Mouse (Mus musculus): ENCODE data around the gene Gm19410. TPM values are rescaled to one million over a fixed set of nuclear protein-coding genes. Genes with fewer than 3 reads are reported as not detected.

Gene Gm19410
- total RNA-seq (2021): under 1 TPM; 0.32 to 0.51 TPM
- long read RNA-seq, experiment 1: 0 reads
- long read RNA-seq, experiment 2: 0 reads

GRCm38 (mm10) chr8:35765499-35766193 lies at the start of gene Gm19410:
Gene Gm19410, plus strand, starts transcription at chr8:35765790.
- DNase-seq: peak; percentile 6

DNA sequence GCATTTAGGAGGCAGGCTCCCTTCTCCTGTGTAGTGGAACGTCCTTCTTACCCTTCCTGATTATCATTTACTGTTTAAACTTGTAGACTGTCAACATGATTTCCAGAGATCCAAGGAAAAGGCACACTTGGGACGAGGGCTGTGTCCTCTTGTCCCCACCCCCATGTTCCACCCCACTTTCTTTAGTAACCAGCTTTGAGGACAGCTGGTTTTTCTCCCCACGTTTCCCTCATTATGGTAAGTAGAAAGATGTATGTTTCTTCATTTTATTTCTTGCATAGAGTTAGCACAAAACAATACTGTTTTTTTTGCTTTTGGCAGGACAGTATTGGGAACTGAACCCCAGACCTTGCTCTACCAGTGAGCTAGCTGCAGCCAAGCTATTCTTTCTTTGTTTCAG lies 34.8 kb upstream of the Gm19410 start:
- DNase-seq: no peak

GRCm38 (mm10) chr8:35735438-35735837 lies 30.2 kb upstream of the Gm19410 start:
- no peak for DNase-seq

DNA sequence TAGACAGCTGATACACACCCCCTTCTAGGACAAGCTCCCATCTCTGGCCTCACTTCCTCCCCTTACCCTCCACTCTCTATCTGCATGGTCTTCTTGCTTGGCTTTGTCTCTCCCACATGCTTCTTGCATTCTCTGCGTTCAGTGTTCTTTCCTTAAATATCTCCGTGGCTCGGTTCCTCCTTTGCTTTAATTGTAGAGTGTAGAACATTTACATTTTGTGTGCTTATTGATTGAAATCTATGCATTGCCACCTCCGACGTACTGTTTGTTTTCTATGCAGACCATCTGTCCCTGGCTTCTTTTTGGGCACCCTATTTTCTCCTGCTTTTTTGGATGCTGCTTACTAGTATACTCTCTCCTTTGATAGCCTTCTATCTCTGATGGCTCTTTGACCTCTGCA lies 9.4 kb upstream of the Gm19410 start:
- DNase-seq: no peak

DNA sequence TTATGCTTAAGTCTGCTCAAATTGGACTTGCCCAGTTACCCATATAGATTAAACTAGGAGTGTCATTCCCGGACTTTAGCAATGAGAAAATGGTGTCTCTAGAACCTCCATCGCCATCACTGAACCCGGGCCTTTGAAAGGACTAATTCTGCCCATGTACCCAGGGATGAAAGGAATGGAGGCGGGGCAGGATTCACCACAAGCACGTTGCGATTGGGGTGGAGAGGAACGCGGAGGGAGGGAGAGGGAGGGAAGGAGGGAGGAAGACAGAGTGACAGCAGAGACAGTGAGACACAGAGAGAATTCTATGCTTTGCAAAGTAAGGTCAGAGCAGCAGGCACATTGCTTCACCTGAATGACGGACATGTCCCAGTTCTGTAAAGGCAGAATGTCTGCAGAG lies 570 bp upstream of the Gm19410 start:
- DNase-seq: no peak

DNA sequence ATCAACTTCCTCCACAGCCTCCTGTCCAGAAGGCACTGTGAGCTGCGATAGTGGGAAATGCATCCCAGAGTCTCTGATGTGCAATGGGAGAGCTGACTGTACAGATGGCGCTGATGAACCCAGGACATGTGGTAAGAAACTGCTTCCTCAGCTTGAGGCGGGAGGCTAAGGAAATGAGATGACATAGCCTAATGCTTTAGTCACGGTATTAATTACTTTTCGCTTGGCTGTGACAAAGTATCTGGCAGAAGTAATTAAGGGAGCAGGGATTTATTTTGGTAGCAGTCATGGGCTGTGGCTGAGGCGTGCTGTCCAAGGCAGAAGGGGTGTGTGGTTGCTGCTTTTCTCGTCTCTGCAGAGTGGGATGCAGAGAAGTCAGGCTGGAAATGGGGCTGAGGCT lies 7.9 kb downstream of the Gm19410 start:
- peak; percentile 8 for DNase-seq

Small RNA genes within 50 kb of the gene (microRNA-seq; reads per million reads assigned to microRNA genes)
- 0 reads per million in 2 experiments for gene Gm44474 (ENCODE audit: borderline replicate concordance in 2 of 2)
